Mouse (Mus musculus) spleen, adult 18-20 months (tissue): Measurements from ENCODE around the gene Rnasek.

Experiments
- DNase-seq, 2 experiments: peaks; one replicate each; pipeline ENCODE4 v3.0.0; 2022; ENCODE audit warnings: mixed read lengths in 2 of 2

Gene Rnasek

DNA sequence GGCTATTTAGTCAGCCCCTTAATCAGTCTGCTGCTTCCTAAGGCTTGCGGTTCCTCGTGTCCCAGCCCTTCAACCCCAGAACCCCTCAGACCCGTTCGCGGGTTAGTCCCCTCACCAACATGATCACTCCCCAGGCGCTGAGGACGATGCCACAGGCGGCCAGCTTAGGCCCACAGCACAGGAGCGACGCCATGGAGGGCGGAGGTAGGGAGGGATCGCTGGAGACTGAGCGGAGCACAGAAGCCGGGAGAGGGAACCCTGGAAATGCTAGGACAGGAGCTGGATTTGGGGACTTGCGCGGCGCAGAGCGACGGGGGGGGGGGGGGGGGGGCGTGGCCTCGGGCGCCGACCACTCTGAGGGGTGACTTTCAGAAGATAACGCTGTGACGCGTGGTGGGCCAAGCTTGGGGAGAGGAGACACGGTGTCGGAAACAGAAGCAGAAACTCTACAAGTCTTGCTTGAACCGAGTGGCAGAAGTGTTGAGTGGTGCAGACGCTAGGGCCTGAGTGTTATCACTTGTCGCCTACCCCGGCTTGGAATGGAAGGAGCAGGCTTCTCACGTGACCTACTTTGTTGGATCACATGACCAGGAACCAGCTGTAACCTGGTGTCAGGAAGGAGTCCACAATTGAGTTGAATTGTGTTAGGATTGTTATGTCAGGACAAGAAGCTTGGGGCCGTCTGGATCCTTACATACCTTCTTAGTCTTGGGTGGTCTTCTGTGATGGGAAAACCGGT, at the start of gene Rnasek, which contains the start of gene Gm21988:
Gene Rnasek, minus strand, starts transcription at position 302 of the 739 bp plus-strand sequence.
Gene Gm21988, minus strand, starts transcription at position 290 of the 739 bp plus-strand sequence.
- peak; percentile 61 to 75 for DNase-seq

DNA sequence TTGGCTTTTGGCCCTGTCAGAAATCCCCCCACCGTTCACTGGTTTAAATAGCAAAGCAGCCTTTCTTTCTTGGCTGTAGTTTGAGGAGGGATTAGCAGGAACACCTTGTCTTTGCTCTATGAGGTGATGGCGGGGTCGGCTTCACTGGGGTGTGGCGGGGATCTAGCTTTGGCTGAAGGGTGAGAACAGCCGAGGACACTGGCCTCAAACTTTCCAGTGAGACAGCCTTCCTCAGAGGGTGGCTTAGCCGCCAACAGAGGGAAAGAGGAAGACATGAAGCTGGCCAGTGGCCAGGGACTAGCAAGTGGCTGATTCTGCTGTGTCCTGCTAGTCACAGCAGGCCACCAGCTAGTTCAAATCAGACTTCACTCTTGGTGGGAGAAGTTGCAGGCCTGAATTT, 49.6 kb upstream of the Rnasek start:
- DNase-seq: no peak

DNA sequence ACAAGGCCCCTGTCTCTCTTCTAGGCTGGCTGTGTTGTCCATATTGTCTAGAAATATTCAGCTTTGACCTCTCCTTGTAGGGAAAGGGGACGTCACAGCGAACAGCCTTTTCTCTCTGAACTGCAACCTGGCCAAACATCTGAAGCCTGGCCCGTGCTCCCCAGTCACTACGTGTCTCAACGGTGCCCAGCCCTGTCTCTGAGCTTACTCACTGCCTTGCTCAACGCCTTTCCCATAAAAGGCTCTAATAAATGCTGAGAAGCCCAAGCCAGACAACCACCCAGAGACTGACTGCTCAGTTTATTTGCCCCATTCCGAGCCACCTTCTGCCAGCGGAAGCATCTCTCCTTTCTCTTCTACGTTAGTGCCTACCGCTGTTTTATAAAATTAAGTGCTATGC, 48.5 kb upstream of the Rnasek start:
- no peak for DNase-seq

DNA sequence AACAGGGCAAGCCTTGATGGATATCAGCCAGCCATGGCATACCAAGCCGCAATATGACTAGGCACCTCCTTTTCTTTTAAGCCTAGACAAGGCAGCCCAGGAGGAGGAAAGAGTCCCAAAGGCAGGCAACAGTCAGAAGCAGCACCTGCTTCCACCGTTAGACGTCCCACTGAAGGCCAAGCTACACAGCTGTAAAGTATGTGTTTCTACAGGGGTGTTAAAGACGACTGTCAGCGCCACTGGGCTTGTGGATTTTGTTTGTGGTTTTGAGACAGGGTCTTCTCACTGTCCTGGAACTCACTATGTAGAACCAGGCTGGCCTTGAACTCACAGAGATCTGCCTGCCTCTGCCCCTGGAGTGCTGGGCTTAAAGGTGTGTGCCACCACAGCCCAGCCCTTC, 46.0 kb upstream of the Rnasek start:
- no peak for DNase-seq

GRCm38 (mm10) chr11:70284757-70285156, 45.1 kb upstream of the Rnasek start:
- DNase-seq: no peak

DNA sequence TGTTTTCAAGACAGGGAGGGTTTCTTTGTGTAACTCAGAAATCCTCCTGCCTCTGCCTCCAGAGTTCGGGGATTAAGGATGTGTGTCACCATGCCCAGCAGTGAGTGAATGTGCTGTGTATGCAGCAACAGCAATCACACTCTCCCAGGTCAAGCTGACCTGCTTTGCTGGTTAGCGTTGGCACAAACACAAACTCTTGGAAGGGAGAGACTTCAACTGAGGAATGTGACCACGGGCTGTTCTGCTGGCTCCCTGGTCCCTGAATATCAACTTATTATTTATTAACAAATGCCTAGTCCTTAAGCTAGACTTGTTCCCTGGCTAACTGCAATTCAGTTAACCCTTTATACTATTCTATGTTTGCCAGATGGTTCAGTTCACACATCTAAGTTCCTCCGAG, 44.0 kb upstream of the Rnasek start:
- DNase-seq: no peak

- DNase-seq: peak in 1 of 2 experiments; percentile 30
These were observed 40.8 kb upstream of the Rnasek start for GRCm38 (mm10) chr11:70280441-70280840.

GRCm38 (mm10) chr11:70278961-70279360, 39.3 kb upstream of the Rnasek start:
- DNase-seq: no peak

DNA sequence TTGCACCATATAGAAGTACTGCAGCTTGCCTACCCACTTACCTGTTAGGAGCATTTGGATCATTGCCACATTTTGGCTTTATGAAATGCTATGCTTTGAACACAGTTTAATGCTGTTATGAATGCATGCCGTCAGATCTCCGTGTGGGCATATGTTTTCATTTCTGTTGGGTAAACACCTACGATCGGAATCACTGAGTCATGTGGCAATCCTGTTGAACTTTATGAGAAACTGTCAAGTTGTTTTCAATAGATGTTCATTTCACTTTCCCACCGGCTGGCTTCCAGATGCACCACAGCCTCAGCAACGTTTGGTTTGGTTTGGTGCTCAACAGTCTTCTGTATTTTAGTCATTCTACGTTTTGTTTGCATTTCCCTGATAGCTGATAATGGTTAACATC, 32.0 kb upstream of the Rnasek start:
- DNase-seq: no peak

DNA sequence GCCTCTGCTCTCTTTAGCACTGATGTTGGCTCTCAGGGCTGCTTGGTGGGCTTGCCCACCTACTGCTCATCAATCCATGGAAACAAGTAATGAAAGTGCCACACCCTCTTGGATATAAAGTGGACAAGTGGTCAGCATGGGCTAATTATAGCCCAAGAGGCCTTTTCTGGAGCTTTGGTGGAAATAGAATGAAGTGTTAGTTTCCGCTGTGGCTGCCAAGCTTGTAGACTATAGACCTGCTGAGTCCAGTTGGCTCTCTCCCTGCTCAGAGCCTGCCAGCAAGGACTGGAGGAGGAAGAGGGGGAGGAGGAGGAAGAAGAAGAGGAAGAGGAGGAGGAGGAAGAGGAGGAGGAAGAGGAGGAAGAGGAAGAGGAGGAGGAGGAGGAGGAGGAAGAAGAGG, 26.8 kb upstream of the Rnasek start:
- DNase-seq: no peak

DNA sequence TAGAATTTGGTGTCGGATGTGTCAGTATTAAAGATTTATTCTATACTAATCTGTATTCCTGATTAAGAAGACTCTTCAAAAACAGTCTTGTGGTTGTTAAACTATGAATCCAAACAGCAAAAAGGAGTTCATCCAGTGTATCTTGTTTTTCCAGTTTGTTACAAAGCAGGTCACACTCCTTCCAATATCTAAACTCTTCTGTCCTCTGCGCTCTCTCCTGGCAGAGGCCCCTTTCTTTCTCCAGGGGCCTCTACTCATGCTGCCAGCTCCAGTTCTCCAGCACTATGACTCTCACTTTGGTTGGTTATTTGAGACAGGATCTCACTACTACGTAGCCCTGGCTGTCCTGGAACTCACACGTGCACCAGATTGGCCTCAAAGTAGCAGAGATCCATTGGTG, 26.2 kb upstream of the Rnasek start:
- DNase-seq: no peak

DNA sequence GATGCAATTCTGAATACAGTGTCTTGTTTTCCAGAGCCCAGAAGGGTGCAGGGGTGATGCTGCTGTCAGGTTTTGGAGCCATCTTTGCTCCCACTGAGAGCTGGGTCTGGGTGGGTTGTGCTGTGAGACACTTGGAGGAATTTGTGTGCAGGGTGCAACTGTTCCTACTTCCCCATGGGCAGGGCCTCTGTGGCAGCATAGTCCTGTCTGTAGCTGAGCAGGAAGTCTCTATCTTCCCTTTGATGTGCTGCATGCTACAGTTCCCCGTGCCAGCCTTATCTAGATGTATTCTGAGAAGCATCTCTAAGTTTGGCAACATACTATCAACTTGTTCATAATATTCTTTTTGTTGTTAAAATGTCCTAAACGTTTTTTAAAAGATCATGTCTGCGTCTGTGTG, 25.6 kb upstream of the Rnasek start:
- DNase-seq: no peak

DNA sequence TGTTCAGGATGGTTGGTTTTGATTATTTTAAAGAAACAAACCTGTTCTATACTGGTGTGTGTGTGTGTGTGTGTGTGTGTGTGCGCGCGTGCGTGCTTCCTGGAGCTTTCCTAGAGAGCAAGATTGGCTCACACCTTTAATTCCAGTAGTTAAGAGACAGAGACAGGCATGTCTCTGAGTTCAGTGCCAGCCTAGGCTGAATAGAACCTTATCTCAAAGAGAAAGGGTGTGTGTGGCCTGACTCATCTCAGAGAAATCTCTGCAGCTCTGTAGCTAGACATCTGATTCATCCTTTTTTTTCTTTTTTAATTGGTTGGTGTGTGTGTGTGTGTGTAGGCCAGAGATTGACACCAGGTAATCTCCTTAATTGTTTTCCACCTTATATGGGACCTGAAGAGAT, 19.4 kb upstream of the Rnasek start:
- no peak for DNase-seq

- no peak for DNase-seq
These were observed 15.4 kb upstream of the Rnasek start, which contains the start of gene Alox12 for GRCm38 (mm10) chr11:70254931-70255531. TSS of gene Alox12 (minus strand) at chr11:70255353.

DNA sequence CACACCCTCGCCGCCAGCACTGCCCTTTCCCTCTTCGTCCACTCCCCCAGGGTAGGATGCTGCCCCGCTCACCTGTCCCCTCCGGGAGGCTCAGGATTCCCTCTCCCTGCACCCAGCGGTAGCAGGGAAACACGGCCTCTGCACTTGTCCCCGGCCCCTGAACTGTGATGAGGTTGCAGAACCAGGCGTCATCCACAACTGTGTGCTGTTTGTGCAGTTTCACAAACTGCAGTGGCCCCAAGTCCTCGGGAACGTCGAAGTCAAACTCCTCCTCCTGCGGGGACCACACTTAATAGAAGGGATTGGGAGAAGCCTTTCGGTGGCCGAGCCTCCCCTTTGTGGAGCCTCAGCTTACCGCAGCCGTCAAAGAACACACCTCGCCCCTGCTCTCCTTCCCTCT, 14.7 kb upstream of the Rnasek start:
- no peak for DNase-seq

- DNase-seq: no peak
These were observed 12.2 kb upstream of the Rnasek start for GRCm38 (mm10) chr11:70251853-70252252.

GRCm38 (mm10) chr11:70250150-70250549, 10.5 kb upstream of the Rnasek start:
- DNase-seq: no peak

- DNase-seq: peak in 1 of 2 experiments; percentile 72
These were observed 7.6 kb upstream of the Rnasek start for GRCm38 (mm10) chr11:70247136-70247845.

- no peak for DNase-seq
These were observed 2.9 kb upstream of the Rnasek start for GRCm38 (mm10) chr11:70242591-70242990.

- no peak for DNase-seq
These were observed 826 bp downstream of the Rnasek start for GRCm38 (mm10) chr11:70238591-70239440.

- DNase-seq: peak; percentile 97
These were observed 2.0 kb downstream of the Rnasek start, which contains the start of gene 0610010K14Rik for GRCm38 (mm10) chr11:70237457-70238167. TSS of gene 0610010K14Rik (minus strand) at chr11:70237914.

DNA sequence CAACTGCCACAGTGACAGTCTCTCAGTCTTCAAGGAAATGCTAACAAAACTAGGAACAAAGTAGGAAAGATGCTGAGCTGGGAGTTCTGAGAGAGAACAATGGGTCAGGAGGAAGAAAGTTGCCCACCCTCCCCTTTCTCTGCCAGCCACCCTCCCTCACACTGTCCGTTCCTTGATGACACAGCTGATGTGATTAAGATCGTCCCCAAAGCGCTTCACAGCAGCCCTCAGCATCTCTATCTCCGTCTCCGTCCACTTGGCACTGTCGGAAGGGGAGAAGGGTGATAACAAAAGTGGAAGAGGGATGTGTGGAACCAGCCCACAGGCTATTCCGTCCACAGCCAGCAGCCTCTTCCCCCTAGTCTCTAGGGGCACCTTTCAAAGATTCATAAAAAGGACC, 2.9 kb downstream of the Rnasek start:
- DNase-seq: no peak
